Mouse (Mus musculus) liver, embryonic 11.5 days (tissue): ENCODE data around the gene Pou6f1. TPM values are rescaled to one million over a fixed set of nuclear protein-coding genes. Genes with fewer than 3 reads are reported as not detected.
"Not testable (repeated sequence)": the region's sequence is repeated elsewhere in the genome, so short reads cannot be mapped to it uniquely, and the experiment has no call there.

ENCODE experiments used
- ATAC-seq: fragments of 200-750 bp; cut with Nextera tagmentation; replicated peaks from 2 replicates; pipeline ENCODE4 v1.8.0; 2017; ENCODE audit warnings: moderate number of reproducible peaks, mild to moderate bottlenecking, moderate TSS enrichment, moderate library complexity; ENCODE audit not compliant: low FRiP score
- DNase-seq: peaks from one replicate; pipeline ENCODE4 v3.0.0-alpha.2; 2017; ENCODE audit warnings: low spot score
- H3K27ac ChIP-seq: fragments of 300-500 bp; sonication (generic); 2 replicates; pipeline ENCODE4 v1.5.1; 2014; ENCODE audit warnings: mild to moderate bottlenecking, low read depth, low read length, control low read depth
- H3K27me3 ChIP-seq: fragments of 300-500 bp; sonication (generic); replicated peaks from 2 replicates; pipeline ENCODE4 v1.6.1; 2014; ENCODE audit warnings: low read length, mixed read lengths; ENCODE audit not compliant: control insufficient read depth, insufficient read depth
- H3K36me3 ChIP-seq: fragments of 300-500 bp; sonication (generic); 2 replicates; pipeline ENCODE4 v1.6.1; 2014; ENCODE audit warnings: mild to moderate bottlenecking, low read length, moderate library complexity, mixed read lengths; ENCODE audit not compliant: control insufficient read depth, insufficient read depth
- H3K4me1 ChIP-seq: fragments of 300-500 bp; sonication (generic); replicated peaks from 2 replicates; pipeline ENCODE4 v1.6.1; 2014; ENCODE audit warnings: low read length, mixed read lengths; ENCODE audit not compliant: control insufficient read depth, insufficient read depth
- H3K4me2 ChIP-seq: fragments of 300-500 bp; sonication (generic); 2 replicates; pipeline ENCODE4 v1.6.1; 2014; ENCODE audit warnings: mild to moderate bottlenecking, control low read depth, moderate library complexity
- H3K4me3 ChIP-seq: fragments of 300-500 bp; sonication (generic); 2 replicates; pipeline ENCODE4 v1.5.1; 2014; ENCODE audit warnings: low read depth, low read length, control low read depth
- H3K9ac ChIP-seq: fragments of 300-500 bp; sonication (generic); 2 replicates; pipeline ENCODE4 v1.6.1; 2014; ENCODE audit warnings: low read depth, low read length, control low read depth
- H3K9me3 ChIP-seq: fragments of 300-500 bp; sonication (generic); 2 replicates; pipeline ENCODE4 v1.6.1; 2016; ENCODE audit warnings: low read length, inconsistent platforms, mixed read lengths; ENCODE audit not compliant: control insufficient read depth
- WGBS: fragments of 180-500 bp; shearing (Covaris S2); extraction: QIAGEN DNeasy Blood & Tissue Kit; methylation state at CpG from one replicate; pipeline ENCODE4 v1.1.7; 2014; 5-methylcytosine and 5-hydroxymethylcytosine counted together
- polyA plus RNA-seq: library from polyadenylated mRNA; unstranded; fragments of >200 nt; fragmentation: Nextera tagmentation; extraction: Ambion mirVana; gene quantifications from 2 replicates; pipeline ENCODE4 v1.2.1, GENCODE M21; 2014

Gene Pou6f1
- polyA plus RNA-seq, 1 experiment from 2014 or later, result 0.92 TPM

DNA sequence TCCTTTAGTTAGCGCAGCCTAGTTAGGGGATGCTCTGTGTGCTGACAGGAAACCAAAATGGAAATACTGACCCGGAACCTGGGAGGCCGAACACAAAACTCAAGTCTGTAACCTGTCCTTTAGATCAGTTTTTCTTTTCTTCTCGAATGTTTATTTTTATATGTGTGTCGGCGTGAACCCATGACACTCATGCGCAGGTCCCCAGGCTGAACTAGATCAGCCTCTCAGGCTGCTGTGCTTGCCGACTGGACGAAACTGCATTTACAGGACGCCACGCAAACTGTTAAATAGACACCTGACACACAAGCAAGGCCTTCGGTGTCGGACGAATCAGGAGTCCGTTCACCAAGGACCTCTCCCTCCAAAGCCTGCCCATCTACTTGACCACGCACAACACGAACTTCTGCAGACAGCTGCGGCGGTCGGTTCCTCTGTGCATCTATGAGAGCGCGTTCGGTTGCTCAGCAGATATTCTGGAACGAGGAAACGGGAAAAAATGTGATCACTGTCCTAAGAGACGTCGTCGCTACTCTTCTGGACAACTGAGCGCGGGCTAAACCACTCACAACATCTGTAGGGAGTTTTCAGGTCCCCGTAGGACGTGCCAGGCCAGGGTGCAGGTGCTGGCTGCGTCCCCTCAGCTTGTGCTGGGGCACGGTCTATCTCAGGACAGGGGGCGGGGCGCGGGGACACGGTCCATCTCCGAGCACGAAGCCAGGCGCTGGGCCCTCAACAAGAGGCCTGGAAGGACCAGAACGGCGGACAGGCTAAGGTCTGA, 14.6 kb upstream of the Pou6f1 start:
- Histone ChIP-seq H3K9me3 (no peaks in the 10 kb centered on the region), H3K9ac (peak overlapping the region; percentile 64), H3K4me3 (peak overlapping the region; percentile 94), H3K4me1 (peaks cover 14% of the 10 kb centered on the region), H3K27me3 (no peaks in the 10 kb centered on the region), H3K36me3 (peaks cover 17% of the 10 kb centered on the region), H3K4me2 (peak overlapping the region; percentile 88), H3K27ac (peak overlapping the region; percentile 55)
- ATAC-seq (peak; percentile 61), DNase-seq (no peak)
- WGBS, result 10% methylated on average over 43 of the region's 43 CpGs

- Histone ChIP-seq H3K9ac (no peak overlapping the region), H3K27ac (no peak overlapping the region), H3K9me3 (no peaks in the 10 kb centered on the region), H3K27me3 (no peaks in the 10 kb centered on the region), H3K4me1 (peaks cover 14% of the 10 kb centered on the region), H3K4me3 (peak overlapping the region; percentile 14; the same call in 1 of the 2 replicates), H3K4me2 (peak overlapping the region; percentile 88), H3K36me3 (peaks cover 10% of the 10 kb centered on the region)
- DNase-seq, result peak; percentile 81
- no peak for ATAC-seq
- 12% methylated on average over 16 of the region's 16 CpGs for WGBS
Observed at GRCm38 (mm10) chr15:100613584-100613983, 13.8 kb upstream of the Pou6f1 start.

DNA sequence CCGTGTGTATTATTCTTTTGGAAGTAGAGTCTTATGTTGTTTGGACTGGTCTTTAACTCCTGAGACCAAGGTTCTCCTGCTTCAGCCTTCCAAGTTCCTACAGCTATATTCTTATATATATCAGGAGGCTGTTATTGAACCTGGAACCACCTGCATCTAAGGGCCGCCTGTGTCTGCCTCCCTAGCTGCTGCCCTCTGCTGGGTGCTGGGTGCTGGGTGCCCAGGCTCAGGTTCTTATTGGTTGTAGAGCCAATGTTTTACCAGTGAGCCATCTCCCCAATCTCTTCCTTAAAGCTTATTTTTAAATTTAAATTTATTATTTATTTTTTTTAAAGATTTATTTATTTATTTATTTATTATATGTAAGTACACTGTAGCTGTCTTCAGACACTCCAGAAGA, 12.6 kb upstream of the Pou6f1 start:
- H3K9me3 ChIP-seq, result no peaks in the 10 kb centered on the region
- 75% methylated on average over 2 of the region's 2 CpGs for WGBS
- DNase-seq (no peak), ATAC-seq (no peak)
- H3K36me3 ChIP-seq, result no peaks in the 10 kb centered on the region; the same call in 1 of the 2 replicates
- H3K9ac ChIP-seq, result no peak overlapping the region
- no peak overlapping the region for H3K4me2 ChIP-seq
- no peaks in the 10 kb centered on the region for H3K27me3 ChIP-seq
- H3K4me3 ChIP-seq, result no peak overlapping the region
- H3K4me1 ChIP-seq, result peaks cover 14% of the 10 kb centered on the region
- H3K27ac ChIP-seq, result no peak overlapping the region

GRCm38 (mm10) chr15:100611951-100612350, 12.2 kb upstream of the Pou6f1 start:
- 72% methylated on average over 7 of the region's 7 CpGs for WGBS
- ATAC-seq, result no peak
- no peak for DNase-seq

GRCm38 (mm10) chr15:100606677-100607076, 6.9 kb upstream of the Pou6f1 start:
- not testable (repeated sequence) for H3K9me3 ChIP-seq, DNase-seq, H3K36me3 ChIP-seq, H3K4me1 ChIP-seq, ATAC-seq, H3K27ac ChIP-seq, H3K4me2 ChIP-seq, H3K9ac ChIP-seq, H3K4me3 ChIP-seq, H3K27me3 ChIP-seq
- WGBS, result 87% methylated on average over 8 of the region's 8 CpGs

More at GRCm38 (mm10) chr15:100611951-100612350, 12.2 kb upstream of the Pou6f1 start:
- Histone ChIP-seq H3K27me3 (no peaks in the 10 kb centered on the region), H3K4me3 (no peak overlapping the region), H3K4me2 (no peak overlapping the region), H3K9me3 (no peaks in the 10 kb centered on the region), H3K27ac (no peak overlapping the region), H3K4me1 (peaks cover 14% of the 10 kb centered on the region), H3K9ac (no peak overlapping the region), H3K36me3 (no peaks in the 10 kb centered on the region)

GRCm38 (mm10) chr15:100601669-100602068, 1.9 kb upstream of the Pou6f1 start:
- Histone ChIP-seq H3K4me3 (no peak overlapping the region), H3K9me3 (no peaks in the 10 kb centered on the region), H3K36me3 (no peaks in the 10 kb centered on the region), H3K4me1 (peaks cover 13% of the 10 kb centered on the region), H3K4me2 (no peak overlapping the region), H3K27ac (no peak overlapping the region), H3K27me3 (peaks cover 42% of the 10 kb centered on the region), H3K9ac (no peak overlapping the region)
- no peak for ATAC-seq
- WGBS, result 34% methylated on average over 3 of the region's 3 CpGs
- DNase-seq, result no peak

GRCm38 (mm10) chr15:100600696-100601272, 1.0 kb upstream of the Pou6f1 start:
- peaks cover 13% of the 10 kb centered on the region for H3K4me1 ChIP-seq
- no peak for ATAC-seq
- H3K4me2 ChIP-seq, result peak overlapping the region; percentile 96
- H3K27me3 ChIP-seq, result peaks cover 42% of the 10 kb centered on the region
- H3K9me3 ChIP-seq, result no peaks in the 10 kb centered on the region
- no peak overlapping the region for H3K27ac ChIP-seq
- H3K9ac ChIP-seq, result no peak overlapping the region
- WGBS, result 18% methylated on average over 21 of the region's 21 CpGs
- H3K4me3 ChIP-seq, result peak overlapping the region; percentile 66
- no peak for DNase-seq
- H3K36me3 ChIP-seq, result no peaks in the 10 kb centered on the region

GRCm38 (mm10) chr15:100600047-100600695, 387 bp upstream of the Pou6f1 start:
- Histone ChIP-seq H3K4me3 (peak overlapping the region; percentile 66), H3K27me3 (peaks cover 42% of the 10 kb centered on the region), H3K4me1 (peaks cover 13% of the 10 kb centered on the region), H3K9me3 (no peaks in the 10 kb centered on the region), H3K4me2 (peak overlapping the region; percentile 96), H3K9ac (peak overlapping the region; percentile 56), H3K36me3 (no peaks in the 10 kb centered on the region), H3K27ac (no peak overlapping the region)
- 2% methylated on average over 34 of the region's 35 CpGs for WGBS
- ATAC-seq (peak; percentile 32; the same call in 1 of the 2 replicates), DNase-seq (peak; percentile 64)
